Mouse (Mus musculus) C2C12 (cell line): Measurements from ENCODE around the gene Mpp3. TPM values are rescaled to one million over a fixed set of nuclear protein-coding genes. Genes with fewer than 3 reads are reported as not detected.

Experiments used
- H3K27me3 ChIP-seq: one replicate; pipeline ENCODE4 v1.6.1; 2011; ENCODE audit not compliant: control insufficient read depth, insufficient read depth, insufficient read length
- H3K36me3 ChIP-seq: one replicate; pipeline ENCODE4 v1.6.1; 2011; ENCODE audit not compliant: control insufficient read depth, insufficient read depth
- H3K4me3 ChIP-seq: one replicate; pipeline ENCODE4 v1.5.1; 2011; ENCODE audit warnings: mild to moderate bottlenecking, control low read depth; ENCODE audit not compliant: poor library complexity, insufficient read depth, severe bottlenecking
- H3K79me2 ChIP-seq: one replicate; pipeline ENCODE4 v1.6.1; 2011; ENCODE audit not compliant: control insufficient read depth, insufficient read depth
- H3K79me3 ChIP-seq: one replicate; pipeline ENCODE4 v1.6.1; 2011; ENCODE audit warnings: low read depth, control low read depth
- H3ac ChIP-seq: one replicate; pipeline ENCODE3; 2011; ENCODE audit warnings: low read depth; ENCODE audit not compliant: control insufficient read depth, insufficient read length
- CEBPB ChIP-seq: IDR thresholded peaks from one replicate; pipeline ENCODE4 v1.6.1; 2011; ENCODE audit warnings: low read depth, mild to moderate bottlenecking, control low read depth, moderate library complexity
- CTCF ChIP-seq: IDR thresholded peaks from one replicate; pipeline ENCODE4 v1.5.1; 2011; ENCODE audit not compliant: control insufficient read depth, insufficient read depth, insufficient read length
- FOSL1 ChIP-seq: IDR thresholded peaks from one replicate; pipeline ENCODE4 v1.8.0; 2011; ENCODE audit warnings: mild to moderate bottlenecking, low read length; ENCODE audit not compliant: poor library complexity, insufficient read depth, severe bottlenecking
- MAX ChIP-seq: IDR thresholded peaks from one replicate; pipeline ENCODE4 v1.6.1; 2011; ENCODE audit warnings: mild to moderate bottlenecking, control low read depth
- MYOD1 ChIP-seq: IDR thresholded peaks from one replicate; pipeline ENCODE4 v1.6.1; 2011; ENCODE audit warnings: low read depth; ENCODE audit not compliant: control insufficient read depth, insufficient read length
- MYOG ChIP-seq: IDR thresholded peaks from one replicate; pipeline ENCODE4 v1.6.1; 2011; ENCODE audit not compliant: control insufficient read depth, insufficient read length; ENCODE audit errors: extremely low read depth
- USF1 ChIP-seq: IDR thresholded peaks from one replicate; pipeline ENCODE4 v1.6.1; 2011; ENCODE audit warnings: low read depth, mild to moderate bottlenecking, control low read depth, moderate library complexity
- polyA plus RNA-seq: library from polyadenylated mRNA; unstranded; fragments of >200 nt; fragmentation: generic; extraction: Trizol; gene quantifications from one replicate; pipeline ENCODE4 v1.2.1, GENCODE M21; 2012; ENCODE audit warnings: missing spikeins

Gene Mpp3
- polyA plus RNA-seq, 1 experiment, result 0.14 TPM

- no peaks in the 10 kb centered on the region for H3K79me3 ChIP-seq
- H3K79me2 ChIP-seq, result no peaks in the 10 kb centered on the region
- no peak overlapping the region for H3ac ChIP-seq
- no peak overlapping the region for H3K4me3 ChIP-seq
- H3K36me3 ChIP-seq, result no peaks in the 10 kb centered on the region
- H3K27me3 ChIP-seq, result peaks cover 29% of the 10 kb centered on the region
- TF ChIP-seq MAX (no peak), USF1 (no peak), CTCF (no peak), CEBPB (no peak), MYOD1 (no peak), FOSL1 (no peak), MYOG (no peak)
Measured at GRCm38 (mm10) chr11:102029304-102029703, 1.0 kb upstream of the Mpp3 start.

DNA sequence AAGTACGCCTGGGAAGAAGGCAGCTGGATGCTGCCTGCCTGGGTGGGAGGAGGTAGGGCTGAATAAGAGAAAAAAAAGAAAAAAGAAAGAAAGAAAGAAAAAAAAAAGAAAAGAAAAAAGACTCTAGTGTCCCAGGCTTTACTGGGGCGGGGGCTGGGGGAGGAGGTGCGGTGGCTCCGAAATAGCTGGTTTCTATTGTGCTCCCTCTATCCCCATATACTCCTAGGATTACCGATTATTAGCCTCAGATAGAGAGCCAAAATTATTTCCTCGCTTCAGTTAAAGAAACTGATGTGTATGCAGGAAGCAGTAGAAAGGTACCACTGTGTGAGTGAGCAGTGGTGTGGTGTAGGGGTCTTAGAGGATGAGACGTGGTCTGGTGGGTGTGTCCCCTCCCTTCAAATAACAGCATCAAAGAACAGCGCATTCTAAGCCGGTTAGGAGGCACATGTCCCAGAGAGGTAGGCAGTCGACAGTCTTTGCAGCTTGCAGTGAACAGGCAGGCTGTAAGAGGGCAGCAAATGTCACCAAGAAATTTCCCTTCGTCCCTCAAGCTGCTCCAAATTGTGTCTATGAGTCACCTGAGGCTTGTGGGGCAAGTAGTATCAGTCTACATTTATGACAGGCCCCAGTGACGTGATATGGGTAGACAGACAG is 772 bp downstream of the Mpp3 start:
- Histone ChIP-seq H3K36me3 (no peaks in the 10 kb centered on the region), H3K4me3 (no peak overlapping the region), H3ac (no peak overlapping the region), H3K79me3 (no peaks in the 10 kb centered on the region), H3K79me2 (no peaks in the 10 kb centered on the region), H3K27me3 (peaks cover 20% of the 10 kb centered on the region)
- no peak for TF ChIP-seq CTCF
- no peak for TF ChIP-seq MYOG
- no peak for TF ChIP-seq USF1
- no peak for TF ChIP-seq MYOD1
- no peak for TF ChIP-seq CEBPB
- no peak for TF ChIP-seq MAX
- TF ChIP-seq FOSL1, result no peak

- no peak for TF ChIP-seq MYOG
- no peak for TF ChIP-seq CEBPB
- TF ChIP-seq USF1, result no peak
- no peak for TF ChIP-seq CTCF
- no peak for TF ChIP-seq MAX
- TF ChIP-seq FOSL1, result no peak
- TF ChIP-seq MYOD1, result no peak
- Histone ChIP-seq H3K79me2 (no peaks in the 10 kb centered on the region), H3K79me3 (no peaks in the 10 kb centered on the region), H3K36me3 (no peaks in the 10 kb centered on the region), H3ac (peak overlapping the region; percentile 55), H3K4me3 (peak overlapping the region; percentile 18), H3K27me3 (peaks cover 20% of the 10 kb centered on the region)
Measured at GRCm38 (mm10) chr11:102026694-102027360, 1.4 kb downstream of the Mpp3 start.

DNA sequence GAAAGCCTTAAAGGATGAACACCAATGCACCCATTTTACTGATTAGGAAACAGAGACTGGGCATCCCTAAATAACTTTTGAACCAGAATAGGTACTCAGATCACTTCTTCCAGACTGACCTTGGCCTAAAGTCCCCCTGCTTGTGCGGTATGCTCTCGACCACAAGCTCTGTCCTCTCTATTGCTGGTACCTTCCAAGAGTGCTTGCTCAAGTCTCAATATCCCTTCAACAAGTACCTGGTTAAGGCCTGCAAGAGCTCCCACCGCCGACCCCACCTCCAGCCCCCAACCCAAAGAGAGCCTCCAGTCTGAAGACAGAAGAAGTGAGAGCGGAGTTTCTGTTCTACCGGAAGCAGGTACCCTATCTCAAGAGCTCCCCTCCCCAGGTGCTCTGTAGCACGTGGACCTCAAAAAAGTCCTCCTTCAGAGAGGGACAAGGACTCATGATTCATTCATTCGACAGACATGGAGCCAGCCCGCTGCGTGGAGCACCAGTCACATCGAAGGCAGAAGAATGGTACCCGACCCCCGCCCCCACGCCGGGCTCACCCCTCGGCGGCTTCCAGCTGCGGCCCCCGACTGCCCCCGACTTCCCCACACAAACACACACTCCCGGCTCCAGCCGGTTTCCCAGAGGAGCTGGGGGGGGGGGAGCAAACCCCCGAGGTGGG is 2.1 kb downstream of the Mpp3 start:
- peak overlapping the region; percentile 18 for H3K4me3 ChIP-seq

DNA sequence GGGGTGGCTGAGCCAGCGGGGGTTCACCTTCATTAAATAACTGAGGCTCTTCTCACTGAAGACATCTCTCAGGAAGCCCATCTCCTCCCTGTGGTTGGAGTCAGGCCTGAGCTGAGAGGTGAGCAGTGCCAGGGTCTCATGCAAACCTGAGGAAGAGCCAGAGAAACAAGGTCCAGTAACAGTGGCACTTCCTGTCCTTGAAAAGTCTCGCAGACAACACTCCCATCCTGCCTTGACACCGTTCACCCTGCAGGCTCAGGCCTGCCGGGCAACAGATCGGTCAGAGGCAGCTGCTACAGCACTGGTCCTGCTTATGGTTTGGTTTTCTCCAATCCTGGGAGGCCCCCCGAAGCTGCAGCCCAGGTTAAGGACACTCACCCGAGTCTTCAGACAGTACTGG is 2.9 kb downstream of the Mpp3 start:
- H3K79me3 ChIP-seq, result no peaks in the 10 kb centered on the region
- H3K4me3 ChIP-seq, result no peak overlapping the region
- H3K27me3 ChIP-seq, result peaks cover 18% of the 10 kb centered on the region
- TF ChIP-seq MYOD1 (no peak), FOSL1 (no peak), MYOG (no peak), MAX (no peak), CTCF (no peak), CEBPB (no peak), USF1 (no peak)
- no peaks in the 10 kb centered on the region for H3K36me3 ChIP-seq
- no peaks in the 10 kb centered on the region for H3K79me2 ChIP-seq
- H3ac ChIP-seq, result no peak overlapping the region

More for the DNA sequence above, 2.1 kb downstream of the Mpp3 start:
- no peak for TF ChIP-seq MYOD1
- no peak for TF ChIP-seq USF1
- TF ChIP-seq FOSL1, result no peak
- no peak for TF ChIP-seq MAX
- no peak for TF ChIP-seq CEBPB
- no peak for TF ChIP-seq MYOG
- TF ChIP-seq CTCF, result no peak
- Histone ChIP-seq H3K36me3 (no peaks in the 10 kb centered on the region), H3K79me3 (no peaks in the 10 kb centered on the region), H3K27me3 (peaks cover 19% of the 10 kb centered on the region), H3ac (peak overlapping the region; percentile 55), H3K79me2 (no peaks in the 10 kb centered on the region)
